In the genomic region with DNA sequence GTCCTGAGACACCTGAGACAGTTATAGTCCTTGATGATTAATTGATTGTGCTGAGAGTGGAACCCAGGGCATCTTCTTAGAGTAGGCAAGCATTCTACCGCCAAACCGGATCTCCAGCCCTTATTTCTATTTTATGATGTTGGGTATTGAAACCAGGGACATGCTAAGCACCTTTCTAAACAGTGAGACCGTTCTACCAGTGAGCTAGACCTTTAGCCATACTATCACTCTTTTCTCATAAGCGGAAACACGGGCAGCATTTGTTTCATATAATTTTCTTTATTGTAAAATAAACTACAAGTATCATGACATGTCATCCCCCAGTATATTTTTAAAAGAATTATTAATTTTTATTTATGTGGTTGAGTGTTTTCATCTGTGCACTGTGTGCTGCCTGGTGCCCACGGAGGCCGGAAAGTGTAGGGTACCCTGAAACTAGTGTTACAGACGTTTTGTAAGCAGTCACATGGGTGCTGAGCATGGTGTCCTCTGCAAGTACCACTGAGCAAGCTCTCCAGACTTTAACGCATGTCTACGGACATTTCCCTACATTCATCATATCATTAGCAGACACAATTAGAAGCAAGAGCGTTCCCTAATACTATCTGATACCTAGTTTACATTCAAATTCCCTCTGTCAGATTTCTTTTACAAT, we compare ENCODE assay signal across 9 mouse cellular contexts. TPM values are rescaled to one million over a fixed set of nuclear protein-coding genes. Genes with fewer than 3 reads are reported as not detected.
DNase-seq lines count a peak whose midpoint lies in the region; ATAC-seq and TF ChIP-seq lines count a peak whose summit lies in the region.
"Had no signal": no experiment of that assay in that cellular context is flagged by ENCODE, and none has a peak within 500 bp of the region (broad histone marks: within the 10 kb centered on the region; RNA-seq: fewer than 3 reads in every experiment).

No protein-coding gene starts in this region.

- no peak for TF ChIP-seq CTCF in bone marrow macrophage, adult 2 months (IDR thresholded peaks at IDR 0.05; ENCODE audit: low read depth, low read length)

- WGBS in heart, embryonic 14.5 days, result 50% methylated on average over 11 of the region's 11 CpGs
- WGBS in hindbrain, embryonic 10.5 days, result 53% methylated on average over 11 of the region's 11 CpGs
- 54% methylated on average over 11 of the region's 11 CpGs for WGBS in midbrain, embryonic 10.5 days

- DNase-seq in heart, adult 8-10 months (ENCODE audit: low spot score), result no peak
- DNase-seq in hindbrain, embryonic 10.5 days (ENCODE audit: low spot score), result no peak
- no peak for DNase-seq in midbrain, embryonic 10.5 days (ENCODE audit: low spot score)
- DNase-seq in frontal cortex, postnatal 10 days (ENCODE audit: low spot score in 2 of 2), result no peak
- DNase-seq in gastrocnemius, postnatal 10 days, result no peak
- no peak for DNase-seq in embryo, embryonic 11 days

- no peak for TF ChIP-seq POLR2A in bone marrow macrophage, adult 2 months (IDR thresholded peaks at IDR 0.05; ENCODE audit: borderline replicate concordance, low read depth, low read length)

- peak overlapping the region; percentile 71 for H3K4me2 ChIP-seq in heart, embryonic 14.5 days (ENCODE audit: low read length)

- ATAC-seq in heart, embryonic 14.5 days (ENCODE audit: insufficient number of reproducible peaks, insufficient read depth, low FRiP score, low read depth), result no peak

- H3K4me3 ChIP-seq in heart, embryonic 14.5 days (ENCODE audit: control insufficient read depth in 1 of 2, insufficient read depth in 1 of 2, low read depth in 1 of 2, low read length in 2 of 2), result peak overlapping the region; percentile 46 to 74
- peak overlapping the region; percentile 40; the same call in 1 of the 2 replicates for H3K4me3 ChIP-seq in bone marrow macrophage, adult 2 months (ENCODE audit: insufficient read depth, low read length)
- H3K4me3 ChIP-seq in hindbrain, embryonic 10.5 days, result peak overlapping the region; percentile 60
- peak overlapping the region; percentile 60 for H3K4me3 ChIP-seq in midbrain, embryonic 10.5 days

- no peaks in the 10 kb centered on the region for H3K36me3 ChIP-seq in heart, embryonic 14.5 days (ENCODE audit: control insufficient read depth, insufficient read depth, low read length)
- H3K36me3 ChIP-seq in hindbrain, embryonic 10.5 days, result no peaks in the 10 kb centered on the region
- no peaks in the 10 kb centered on the region for H3K36me3 ChIP-seq in midbrain, embryonic 10.5 days

- H3K4me1 ChIP-seq in heart, embryonic 14.5 days (ENCODE audit: control insufficient read depth in 2 of 2, insufficient read depth in 2 of 2, low read length in 2 of 2), result no peaks in the 10 kb centered on the region; a peak in 1 of 4 replicates
- peaks cover 10% of the 10 kb centered on the region for H3K4me1 ChIP-seq in bone marrow macrophage, adult 2 months (ENCODE audit: control insufficient read depth, insufficient read depth, low read length)
- peaks cover 13% of the 10 kb centered on the region for H3K4me1 ChIP-seq in hindbrain, embryonic 10.5 days (replicated peaks)
- peaks cover 17% of the 10 kb centered on the region for H3K4me1 ChIP-seq in midbrain, embryonic 10.5 days

- no peaks in the 10 kb centered on the region for H3K9me3 ChIP-seq in heart, embryonic 14.5 days (ENCODE audit: control insufficient read depth, low read length)
- H3K9me3 ChIP-seq in hindbrain, embryonic 10.5 days, result no peaks in the 10 kb centered on the region
- no peaks in the 10 kb centered on the region for H3K9me3 ChIP-seq in midbrain, embryonic 10.5 days (replicated peaks)

- H3K27ac ChIP-seq in heart, embryonic 14.5 days (replicated peaks in 1 of 2; ENCODE audit: control insufficient read depth in 1 of 2, insufficient read depth in 1 of 2, low read depth in 2 of 2, low read length in 2 of 2), result peak overlapping the region; percentile 53 to 80
- H3K27ac ChIP-seq in bone marrow macrophage, adult 2 months (ENCODE audit: insufficient read depth, low read depth, low read length), result no peak overlapping the region
- H3K27ac ChIP-seq in hindbrain, embryonic 10.5 days, result peak overlapping the region; percentile 90
- H3K27ac ChIP-seq in midbrain, embryonic 10.5 days (replicated peaks), result peak overlapping the region; percentile 87

- peak overlapping the region; percentile 77 for H3K9ac ChIP-seq in heart, embryonic 14.5 days (ENCODE audit: low read length)

- no peaks in the 10 kb centered on the region for H3K27me3 ChIP-seq in heart, embryonic 14.5 days (ENCODE audit: control insufficient read depth, insufficient read depth, low read length)
- no peaks in the 10 kb centered on the region for H3K27me3 ChIP-seq in hindbrain, embryonic 10.5 days (ENCODE audit: insufficient read depth, poor library complexity, severe bottlenecking)
- H3K27me3 ChIP-seq in midbrain, embryonic 10.5 days (ENCODE audit: low read depth, poor library complexity, severe bottlenecking), result peaks cover 4% of the 10 kb centered on the region; the same call in 1 of the 2 replicates
- H3K27me3 ChIP-seq: Patski had no signal

RNA-seq across cellular contexts. Expression of a gene that starts 6.4 kb away (rescaled TPM):
- 67.1 and 67.3 TPM in 2 replicates for polyA plus RNA-seq in heart, embryonic 14.5 days (2014; fragmentation: Nextera tagmentation; extraction: Ambion mirVana)
- total RNA-seq in heart, adult 8-10 months (2022), result 10 to 100 TPM; 24.4 to 26.7 (median 26.1) TPM
- 54.9 and 59.3 TPM in 2 replicates for polyA plus RNA-seq in bone marrow macrophage, adult 2 months (2012; ENCODE audit: insufficient read depth, insufficient read length, missing spikeins)
- 76.8 and 87.6 TPM in 2 replicates for polyA plus RNA-seq in hindbrain, embryonic 10.5 days (2016; fragmentation: Nextera tagmentation; extraction: Ambion mirVana)
- polyA plus RNA-seq in midbrain, embryonic 10.5 days (2016; fragmentation: Nextera tagmentation; extraction: Ambion mirVana), result 87.1 and 91.1 TPM in 2 replicates
- 10 to 100 TPM; 16.6 to 22.1 TPM for total RNA-seq in gastrocnemius, postnatal 10 days (2021)

RNA-seq across cellular contexts. Expression of a gene that starts 31.9 kb away (rescaled TPM):
- polyA plus RNA-seq in heart, embryonic 14.5 days (2014; fragmentation: Nextera tagmentation; extraction: Ambion mirVana), result 2.4 and 3.6 TPM in 2 replicates
- under 1 TPM; 0.30 to 0.50 (median 0.35) TPM for total RNA-seq in heart, adult 8-10 months (2022)
- polyA plus RNA-seq in bone marrow macrophage, adult 2 months (2012; ENCODE audit: insufficient read depth, insufficient read length, missing spikeins), result 0.17 and 0.65 TPM in 2 replicates
- polyA plus RNA-seq in hindbrain, embryonic 10.5 days (2016; fragmentation: Nextera tagmentation; extraction: Ambion mirVana), result 4.3 and 5.5 TPM in 2 replicates
- polyA plus RNA-seq in midbrain, embryonic 10.5 days (2016; fragmentation: Nextera tagmentation; extraction: Ambion mirVana), result 5.1 TPM in 2 replicates
- under 1 TPM; 0.16 to 0.50 TPM for total RNA-seq in gastrocnemius, postnatal 10 days (2021)

RNA-seq across cellular contexts. Expression of a gene that starts 44.6 kb away (rescaled TPM):
- polyA plus RNA-seq in heart, embryonic 14.5 days (2014; fragmentation: Nextera tagmentation; extraction: Ambion mirVana), result 28.1 and 29.9 TPM in 2 replicates
- total RNA-seq in heart, adult 8-10 months (2022), result 10 to 100 TPM; 20.5 to 25.0 (median 21.7) TPM
- polyA plus RNA-seq in bone marrow macrophage, adult 2 months (2012; ENCODE audit: insufficient read depth, insufficient read length, missing spikeins), result 44.4 and 50.9 TPM in 2 replicates
- polyA plus RNA-seq in hindbrain, embryonic 10.5 days (2016; fragmentation: Nextera tagmentation; extraction: Ambion mirVana), result 20.6 and 23.6 TPM in 2 replicates
- 24.2 and 25.6 TPM in 2 replicates for polyA plus RNA-seq in midbrain, embryonic 10.5 days (2016; fragmentation: Nextera tagmentation; extraction: Ambion mirVana)
- total RNA-seq in gastrocnemius, postnatal 10 days (2021), result 10 to 100 TPM; 10.9 to 15.4 TPM

RNA-seq across cellular contexts. Expression of a gene that starts 46.3 kb away (rescaled TPM):
- 6.9 and 8.1 TPM in 2 replicates for polyA plus RNA-seq in heart, embryonic 14.5 days (2014; fragmentation: Nextera tagmentation; extraction: Ambion mirVana)
- total RNA-seq in heart, adult 8-10 months (2022), result 1 to 10 TPM; 4.5 to 6.0 (median 5.0) TPM
- polyA plus RNA-seq in bone marrow macrophage, adult 2 months (2012; ENCODE audit: insufficient read depth, insufficient read length, missing spikeins), result 5.7 and 7.1 TPM in 2 replicates
- polyA plus RNA-seq in hindbrain, embryonic 10.5 days (2016; fragmentation: Nextera tagmentation; extraction: Ambion mirVana), result 16.9 and 20.2 TPM in 2 replicates
- 20.4 and 21.9 TPM in 2 replicates for polyA plus RNA-seq in midbrain, embryonic 10.5 days (2016; fragmentation: Nextera tagmentation; extraction: Ambion mirVana)
- total RNA-seq in gastrocnemius, postnatal 10 days (2021), result 1 to 10 TPM; 6.2 to 6.3 TPM

RNA-seq across cellular contexts. Expression of a gene that starts 59.4 kb away (rescaled TPM):
- polyA plus RNA-seq in heart, embryonic 14.5 days (2014; fragmentation: Nextera tagmentation; extraction: Ambion mirVana), result 2.0 and 2.1 TPM in 2 replicates
- 1 to 10 TPM in 1 of 4 experiments, under 1 TPM in 3; 0.17 to 1.1 (median 0.41) TPM for total RNA-seq in heart, adult 8-10 months (2022)
- 0.92 and 1.3 TPM in 2 replicates for polyA plus RNA-seq in bone marrow macrophage, adult 2 months (2012; ENCODE audit: insufficient read depth, insufficient read length, missing spikeins)
- polyA plus RNA-seq in hindbrain, embryonic 10.5 days (2016; fragmentation: Nextera tagmentation; extraction: Ambion mirVana), result 2.0 and 2.5 TPM in 2 replicates
- polyA plus RNA-seq in midbrain, embryonic 10.5 days (2016; fragmentation: Nextera tagmentation; extraction: Ambion mirVana), result 1.7 and 2.3 TPM in 2 replicates
- under 1 TPM; 0.38 to 0.52 TPM for total RNA-seq in gastrocnemius, postnatal 10 days (2021)
